Mouse (Mus musculus) myocyte (in vitro differentiated cells): ENCODE results near the gene Scrg1. TPM values are rescaled to one million over a fixed set of nuclear protein-coding genes. Genes with fewer than 3 reads are reported as not detected.

Source experiments
- H3K27me3 ChIP-seq: one replicate; pipeline ENCODE4 v1.6.1; 2011; ENCODE audit not compliant: control insufficient read depth, insufficient read depth, insufficient read length
- H3K36me3 ChIP-seq: one replicate; pipeline ENCODE4 v1.6.1; 2011; ENCODE audit not compliant: control insufficient read depth, insufficient read depth
- H3K4me2 ChIP-seq: one replicate; pipeline ENCODE4 v1.6.1; 2011; ENCODE audit warnings: low read depth, control low read depth
- H3K4me3 ChIP-seq: one replicate; pipeline ENCODE4 v1.5.1; 2011; ENCODE audit warnings: mild to moderate bottlenecking, control low read depth, moderate library complexity
- H3K79me2 ChIP-seq: one replicate; pipeline ENCODE4 v1.6.1; 2011; ENCODE audit not compliant: control insufficient read depth, insufficient read depth
- H3ac ChIP-seq: one replicate; pipeline ENCODE4 v1.6.1; 2011; ENCODE audit not compliant: control insufficient read depth, insufficient read length
- CEBPB ChIP-seq: IDR thresholded peaks from 2 replicates; pipeline ENCODE4 v1.6.1; 2011; ENCODE audit warnings: mild to moderate bottlenecking, moderate library complexity; ENCODE audit not compliant: poor library complexity, insufficient read depth, severe bottlenecking
- E2F4 ChIP-seq: IDR thresholded peaks from one replicate; pipeline ENCODE4 v1.6.1; 2011; ENCODE audit warnings: mild to moderate bottlenecking, control low read depth, moderate library complexity; ENCODE audit not compliant: insufficient read depth
- MAX ChIP-seq: IDR thresholded peaks from one replicate; pipeline ENCODE4 v1.6.1; 2011; ENCODE audit warnings: low read depth, mild to moderate bottlenecking, control low read depth
- MYOD1 ChIP-seq, 3 experiments: IDR thresholded peaks; one replicate each; pipeline ENCODE4 v1.6.1; 2011; ENCODE audit warnings: control low read depth in 2 of 3, low read depth in 2 of 3, mild to moderate bottlenecking in 2 of 3, moderate library complexity in 1 of 3; ENCODE audit not compliant: insufficient read length in 2 of 3, control insufficient read depth in 1 of 3
- MYOG ChIP-seq, 3 experiments: IDR thresholded peaks; one replicate each; pipeline ENCODE4 v1.6.1; 2011; ENCODE audit warnings: control low read depth in 2 of 3, low read depth in 2 of 3, mild to moderate bottlenecking in 2 of 3; ENCODE audit not compliant: insufficient read length in 2 of 3, control insufficient read depth in 1 of 3, insufficient read depth in 1 of 3
- POLR2A ChIP-seq: IDR thresholded peaks from one replicate; pipeline ENCODE4 v1.6.1; 2011; ENCODE audit warnings: low read depth, mild to moderate bottlenecking, control low read depth, moderate library complexity; ENCODE audit not compliant: insufficient read length
- POLR2AphosphoS2 ChIP-seq: IDR thresholded peaks from one replicate; pipeline ENCODE4 v1.6.1; 2011; ENCODE audit warnings: low read depth, control low read depth; ENCODE audit not compliant: insufficient read length
- REST ChIP-seq: IDR thresholded peaks from one replicate; pipeline ENCODE4 v1.6.1; 2011; ENCODE audit warnings: mild to moderate bottlenecking, control low read depth, moderate library complexity; ENCODE audit not compliant: insufficient read depth, insufficient read length
- SRF ChIP-seq: IDR thresholded peaks from one replicate; pipeline ENCODE4 v1.6.1; 2011; ENCODE audit warnings: low read depth; ENCODE audit not compliant: control insufficient read depth, insufficient read length
- TCF12 ChIP-seq: IDR thresholded peaks from one replicate; pipeline ENCODE4 v1.6.1; 2011; ENCODE audit warnings: mild to moderate bottlenecking, control low read depth; ENCODE audit not compliant: poor library complexity, insufficient read depth, severe bottlenecking
- TCF3 ChIP-seq: IDR thresholded peaks from one replicate; pipeline ENCODE4 v1.6.1; 2011; ENCODE audit warnings: low read depth, control low read depth; ENCODE audit not compliant: insufficient read length
- USF1 ChIP-seq: IDR thresholded peaks from one replicate; pipeline ENCODE4 v1.6.1; 2011; ENCODE audit warnings: low read depth, mild to moderate bottlenecking, control low read depth, moderate library complexity
- polyA plus RNA-seq: library from polyadenylated mRNA; unstranded; fragments of >200 nt; fragmentation: generic; extraction: Trizol; gene quantifications from one replicate; pipeline ENCODE4 v1.2.1, GENCODE M21; 2012; ENCODE audit warnings: missing spikeins

Gene Scrg1
- polyA plus RNA-seq, 1 experiment = not detected

DNA sequence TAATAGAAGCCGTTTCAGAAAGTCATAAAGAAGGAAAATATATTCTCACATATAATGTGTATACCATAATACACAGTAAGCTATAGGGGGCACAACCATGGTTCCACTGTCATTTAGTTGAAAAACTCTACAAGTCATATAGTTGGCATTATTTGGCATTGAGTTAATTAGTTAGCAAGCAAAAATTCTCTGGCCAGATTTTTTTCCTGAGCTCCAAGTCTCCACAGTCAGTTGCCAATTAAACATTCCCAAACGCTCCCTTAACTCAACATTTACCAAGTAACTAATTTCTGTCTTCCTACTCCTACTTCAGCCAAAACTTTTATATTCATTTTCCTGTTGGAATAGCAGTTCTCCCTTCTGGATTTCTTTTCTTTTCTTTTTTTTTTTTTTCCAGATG, 2.4 kb upstream of the Scrg1 start:
- TF ChIP-seq MYOG (IDR thresholded peaks at IDR 0.05; ENCODE audit: control insufficient read depth in 1 of 3, insufficient read depth in 1 of 3, insufficient read length in 2 of 3, low read depth in 2 of 3) (no peak), E2F4 (no peak), TCF12 (no peak), CEBPB (no peak), SRF (no peak), TCF3 (no peak)
- no peak overlapping the region for H3K4me2 ChIP-seq

DNA sequence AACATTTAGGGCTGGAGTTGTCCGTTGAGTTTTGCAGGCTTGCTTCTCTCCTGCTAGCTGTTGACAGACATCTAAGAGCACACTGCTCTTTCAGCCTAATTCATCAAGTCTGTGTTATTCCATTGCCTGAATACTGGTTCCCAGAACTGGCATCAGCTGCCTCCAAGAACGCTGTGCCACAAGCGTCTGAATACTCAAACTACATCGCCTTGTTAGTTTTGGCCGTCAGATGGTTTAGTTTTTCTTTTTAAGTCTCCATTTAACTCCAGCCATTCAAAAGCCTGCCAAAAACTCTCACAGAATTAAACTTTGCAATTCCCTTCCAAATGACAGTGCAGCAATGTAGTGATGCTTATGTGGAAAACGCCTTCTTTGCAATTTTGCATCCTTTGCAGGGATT, 1.4 kb downstream of the Scrg1 start:
- peaks cover 28% of the 10 kb centered on the region for H3K27me3 ChIP-seq
- no peak for TF ChIP-seq CEBPB
- no peak for TF ChIP-seq MAX
- TF ChIP-seq TCF12 = no peak
- TF ChIP-seq SRF = no peak
- TF ChIP-seq E2F4 = no peak
- TF ChIP-seq POLR2AphosphoS2 = no peak
- TF ChIP-seq USF1 = no peak
- no peak for TF ChIP-seq REST
- TF ChIP-seq MYOG (IDR thresholded peaks at IDR 0.05; ENCODE audit: control insufficient read depth in 1 of 3, insufficient read depth in 1 of 3, insufficient read length in 2 of 3, low read depth in 2 of 3) = no peak
- no peak for TF ChIP-seq POLR2A
- no peak for TF ChIP-seq TCF3
- no peak for TF ChIP-seq MYOD1 (IDR thresholded peaks at IDR 0.05; ENCODE audit: control insufficient read depth in 1 of 3, insufficient read length in 2 of 3, low read depth in 2 of 3)
- H3K79me2 ChIP-seq = no peaks in the 10 kb centered on the region
- H3K36me3 ChIP-seq = no peaks in the 10 kb centered on the region
- H3K4me3 ChIP-seq = no peak overlapping the region
- H3ac ChIP-seq = no peak overlapping the region
- H3K4me2 ChIP-seq = no peak overlapping the region

More for the DNA sequence above, 2.4 kb upstream of the Scrg1 start:
- Histone ChIP-seq H3K4me3 (no peak overlapping the region), H3ac (no peak overlapping the region), H3K27me3 (peaks cover 24% of the 10 kb centered on the region), H3K79me2 (no peaks in the 10 kb centered on the region), H3K36me3 (no peaks in the 10 kb centered on the region)

DNA sequence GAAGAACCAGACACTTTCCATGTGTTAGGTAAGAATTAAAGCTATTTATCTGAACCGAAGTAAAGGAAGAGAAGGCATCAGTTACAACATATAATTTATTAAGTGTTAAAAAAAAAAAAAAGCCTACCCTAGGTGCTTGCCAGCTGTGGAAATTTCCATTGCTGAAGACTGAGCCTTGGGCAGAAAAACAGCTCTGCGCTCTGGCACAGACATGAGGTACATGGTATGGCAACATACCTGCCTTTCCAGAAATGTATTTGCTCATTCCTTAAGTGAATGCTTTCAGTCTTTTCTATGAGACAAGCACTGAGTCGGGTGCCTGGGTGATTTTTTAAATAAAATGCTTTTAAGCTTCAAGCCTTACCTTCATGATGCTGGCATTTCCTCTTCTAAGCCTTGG, 2.2 kb downstream of the Scrg1 start:
- Histone ChIP-seq H3K4me3 (no peak overlapping the region), H3K36me3 (no peaks in the 10 kb centered on the region), H3K4me2 (no peak overlapping the region), H3K27me3 (peaks cover 30% of the 10 kb centered on the region), H3K79me2 (no peaks in the 10 kb centered on the region), H3ac (no peak overlapping the region)
- TF ChIP-seq E2F4 (no peak), SRF (no peak), REST (no peak), TCF12 (no peak), MAX (no peak), POLR2A (no peak), MYOD1 (IDR thresholded peaks at IDR 0.05; ENCODE audit: control insufficient read depth in 1 of 3, insufficient read length in 2 of 3, low read depth in 2 of 3) (no peak), TCF3 (no peak), CEBPB (no peak), USF1 (no peak), MYOG (IDR thresholded peaks at IDR 0.05; ENCODE audit: control insufficient read depth in 1 of 3, insufficient read depth in 1 of 3, insufficient read length in 2 of 3, low read depth in 2 of 3) (no peak), POLR2AphosphoS2 (no peak)

DNA sequence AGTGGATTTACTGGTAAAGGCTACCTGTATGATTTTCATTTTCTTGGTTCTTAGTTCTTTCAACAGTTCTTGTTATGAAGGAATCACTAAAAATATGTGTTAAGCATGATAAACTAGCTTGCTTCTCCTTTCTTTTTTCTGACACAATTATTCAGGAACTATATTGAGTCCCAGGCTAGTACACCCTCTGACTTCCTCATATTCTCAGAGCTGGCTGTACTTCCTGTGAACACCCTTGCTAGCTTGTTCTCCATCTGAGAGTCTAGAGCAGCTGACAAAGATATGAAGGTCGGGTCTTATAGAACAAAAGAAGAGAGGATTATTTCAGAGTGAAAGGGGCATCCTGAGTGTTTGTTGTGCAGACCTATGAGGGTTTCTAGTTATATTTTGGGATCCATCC, 7.1 kb downstream of the Scrg1 start:
- Histone ChIP-seq H3K4me2 (no peak overlapping the region), H3K79me2 (no peaks in the 10 kb centered on the region), H3K36me3 (no peaks in the 10 kb centered on the region), H3ac (no peak overlapping the region), H3K4me3 (no peak overlapping the region), H3K27me3 (peaks cover 11% of the 10 kb centered on the region)
- TF ChIP-seq CEBPB = no peak

DNA sequence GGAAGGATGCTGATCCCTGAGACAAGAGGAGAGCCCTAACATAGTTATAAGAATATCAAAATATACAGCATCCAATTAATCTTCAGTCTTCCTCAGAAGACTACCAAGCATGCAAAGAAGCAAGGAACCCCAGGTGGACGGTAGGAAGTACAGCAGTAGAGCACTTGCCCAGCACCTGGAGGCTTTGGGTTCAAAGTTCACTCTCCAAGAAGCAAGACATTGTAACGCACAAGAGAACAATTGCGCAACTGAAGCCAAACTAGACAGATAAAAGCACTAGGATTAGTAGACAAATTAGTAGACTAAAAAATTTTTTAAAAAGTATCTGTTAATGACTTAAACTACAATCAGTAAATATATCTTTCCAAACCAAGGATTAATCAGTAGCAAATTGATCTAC, 8.0 kb downstream of the Scrg1 start:
- Histone ChIP-seq H3K27me3 (peaks cover 7% of the 10 kb centered on the region), H3K4me3 (no peak overlapping the region), H3K4me2 (no peak overlapping the region), H3K79me2 (no peaks in the 10 kb centered on the region), H3ac (no peak overlapping the region), H3K36me3 (no peaks in the 10 kb centered on the region)
- no peak for TF ChIP-seq SRF
- TF ChIP-seq E2F4 = no peak
- TF ChIP-seq POLR2AphosphoS2 = no peak
- no peak for TF ChIP-seq MYOD1 (IDR thresholded peaks at IDR 0.05; ENCODE audit: control insufficient read depth in 1 of 3, insufficient read length in 2 of 3, low read depth in 2 of 3)
- peak; percentile 37; the same call in 1 of the 2 replicates for TF ChIP-seq CEBPB
- TF ChIP-seq MYOG (IDR thresholded peaks at IDR 0.05; ENCODE audit: control insufficient read depth in 1 of 3, insufficient read depth in 1 of 3, insufficient read length in 2 of 3, low read depth in 2 of 3) = no peak
- TF ChIP-seq TCF3 = no peak
